In the genomic region with DNA sequence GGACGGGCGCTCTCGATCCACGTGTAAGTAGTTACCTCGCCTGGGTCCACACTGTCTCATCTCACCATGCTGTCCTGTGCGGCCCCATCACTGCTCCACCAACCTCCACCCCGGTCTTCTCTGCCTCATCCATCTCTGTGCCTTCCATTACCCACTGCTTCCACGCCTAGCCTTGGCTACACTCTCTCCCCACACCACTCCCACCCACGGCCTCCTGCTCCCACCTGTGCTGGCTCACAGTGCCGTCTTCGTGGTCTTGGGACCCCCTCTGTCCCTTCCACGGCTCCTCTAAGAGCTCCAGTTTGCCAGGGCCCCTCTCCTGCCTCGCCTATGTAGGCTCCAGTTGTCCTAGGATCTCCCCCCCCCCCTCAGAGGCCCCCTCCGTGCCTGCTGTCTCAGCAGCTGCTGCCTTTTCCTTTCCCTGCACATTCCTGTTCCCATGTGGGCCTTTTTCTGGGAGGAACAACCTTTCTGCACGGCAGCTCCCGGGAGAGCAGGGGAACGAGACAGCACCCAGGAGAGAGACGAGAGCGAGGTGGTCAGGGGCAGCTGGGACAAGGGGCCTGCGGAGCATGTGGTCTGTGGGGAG, we compare ENCODE assay signal across 9 mouse cellular contexts. TPM values are rescaled to one million over a fixed set of nuclear protein-coding genes. Genes with fewer than 3 reads are reported as not detected.
DNase-seq lines count a peak whose midpoint lies in the region; TF ChIP-seq lines count a peak whose summit lies in the region.
"Had no signal": no experiment of that assay in that cellular context is flagged by ENCODE, and none has a peak within 500 bp of the region (broad histone marks: within the 10 kb centered on the region; RNA-seq: fewer than 3 reads in every experiment).

No protein-coding gene starts in this region.

- H3K4me2 ChIP-seq in myocyte (ENCODE audit: low read depth): peak overlapping the region; percentile 24
- H3K4me2 ChIP-seq: lung, embryonic 15.5 days had no signal

- H3K79me2 ChIP-seq in myocyte (ENCODE audit: control insufficient read depth, insufficient read depth): peaks cover 10% of the 10 kb centered on the region

- H3K27ac ChIP-seq in layer of hippocampus, adult 2 months: peak overlapping the region; percentile 98
- peak overlapping the region; percentile 54 for H3K27ac ChIP-seq in hindbrain, embryonic 10.5 days
- H3K27ac ChIP-seq: lung, embryonic 15.5 days had no signal

- no peak overlapping the region for H3ac ChIP-seq in myocyte (ENCODE audit: control insufficient read depth, insufficient read length)

- peaks cover 87% of the 10 kb centered on the region for H3K27me3 ChIP-seq in hindbrain, embryonic 10.5 days (ENCODE audit: insufficient read depth, poor library complexity, severe bottlenecking)
- no peaks in the 10 kb centered on the region for H3K27me3 ChIP-seq in myocyte (ENCODE audit: control insufficient read depth, insufficient read depth, insufficient read length)

- H3K4me3 ChIP-seq in layer of hippocampus, adult 2 months: peak overlapping the region; percentile 54
- no peak overlapping the region for H3K4me3 ChIP-seq in hindbrain, embryonic 10.5 days
- H3K4me3 ChIP-seq in myocyte: no peak overlapping the region
- H3K4me3 ChIP-seq: lung, embryonic 15.5 days had no signal

- no peaks in the 10 kb centered on the region for H3K9me3 ChIP-seq in hindbrain, embryonic 10.5 days
- H3K9me3 ChIP-seq: lung, embryonic 15.5 days had no signal

- H3K36me3 ChIP-seq in hindbrain, embryonic 10.5 days: 0 out of 2 replicates have a peak, but pooled peaks cover 2% of the 10 kb centered on the region
- H3K36me3 ChIP-seq in myocyte (ENCODE audit: control insufficient read depth, insufficient read depth): peaks cover 11% of the 10 kb centered on the region

- TF ChIP-seq POLR2A in myocyte (IDR thresholded peaks at IDR 0.05; ENCODE audit: insufficient read length, low read depth): no peak

- 70% methylated on average over 20 of the region's 20 CpGs for WGBS in hindbrain, embryonic 10.5 days

- H3K4me1 ChIP-seq in hindbrain, embryonic 10.5 days (replicated peaks): peaks cover 83% of the 10 kb centered on the region

- no peak for TF ChIP-seq CTCF in layer of hippocampus, adult 2 months (conservative IDR thresholded peaks at IDR 0.05)

- peak; percentile 41 for DNase-seq in cerebellum, adult 8-10 months
- DNase-seq in cerebellum, postnatal 4 days (ENCODE audit: low spot score in 2 of 2): no peak
- DNase-seq in layer of hippocampus, adult 2 months (ENCODE audit: low spot score in 2 of 2): peak; percentile 41 to 52
- DNase-seq in layer of hippocampus, adult 8-10 months (ENCODE audit: low spot score in 2 of 2): no peak
- no peak for DNase-seq in hindbrain, embryonic 10.5 days (ENCODE audit: low spot score)
- DNase-seq in thymus, postnatal 10 days (ENCODE audit: low spot score in 2 of 2): no peak
- no peak for DNase-seq in natural killer cell, adult 2 months (ENCODE audit: low spot score in 2 of 2)

TF ChIP-seq in myocyte, 11 proteins besides CTCF, POLR2A, EP300 and RAD21:
- TF ChIP-seq E2F4 (IDR thresholded peaks at IDR 0.05; ENCODE audit: insufficient read depth) (no peak), TCF12 (IDR thresholded peaks at IDR 0.05; ENCODE audit: insufficient read depth, poor library complexity, severe bottlenecking) (peak; percentile 3), MYOD1 (IDR thresholded peaks at IDR 0.05; ENCODE audit: control insufficient read depth in 1 of 3, insufficient read length in 2 of 3, low read depth in 2 of 3) (peak in 1 of 3 experiments; percentile 25), MYOG (IDR thresholded peaks at IDR 0.05; ENCODE audit: control insufficient read depth in 1 of 3, insufficient read depth in 1 of 3, insufficient read length in 2 of 3, low read depth in 2 of 3) (peak in 2 of 3 experiments; percentile 25 to 66), TCF3 (IDR thresholded peaks at IDR 0.05; ENCODE audit: insufficient read length, low read depth) (no peak), POLR2AphosphoS2 (IDR thresholded peaks at IDR 0.05; ENCODE audit: insufficient read length, low read depth) (peak; percentile 31), REST (IDR thresholded peaks at IDR 0.05; ENCODE audit: insufficient read depth, insufficient read length) (no peak), USF1 (IDR thresholded peaks at IDR 0.05; ENCODE audit: low read depth) (no peak)

RNA-seq across cellular contexts. Expression of gene Speg, which starts 10.1 kb away (rescaled TPM):
- total RNA-seq in layer of hippocampus, adult 2 months (2021): 100 to 1,000 TPM; 168 to 179 TPM
- 100 to 1,000 TPM; 168 to 185 (median 182) TPM for total RNA-seq in layer of hippocampus, adult 8-10 months (2022)
- 19.0 and 20.2 TPM in 2 replicates for polyA plus RNA-seq in hindbrain, embryonic 10.5 days (2016; fragmentation: Nextera tagmentation; extraction: Ambion mirVana)
- 42.3 TPM for polyA plus RNA-seq in myocyte (2012; fragmentation: generic; extraction: Trizol)

RNA-seq across cellular contexts. Expression of gene Des, which starts 25.1 kb away (rescaled TPM):
- total RNA-seq in layer of hippocampus, adult 2 months (2021): under 1 TPM; 0.88 to 1.00 TPM
- 1 to 10 TPM in 3 of 4 experiments, under 1 TPM in 1; 0.60 to 1.9 (median 1.5) TPM for total RNA-seq in layer of hippocampus, adult 8-10 months (2022)
- 3.8 and 4.5 TPM in 2 replicates for polyA plus RNA-seq in hindbrain, embryonic 10.5 days (2016; fragmentation: Nextera tagmentation; extraction: Ambion mirVana)
- 2,193 TPM for polyA plus RNA-seq in myocyte (2012; fragmentation: generic; extraction: Trizol)

RNA-seq across cellular contexts. Expression of gene Gmppa, which starts 50.5 kb away (rescaled TPM):
- 10 to 100 TPM; 72.9 to 76.0 TPM for total RNA-seq in layer of hippocampus, adult 2 months (2021)
- 10 to 100 TPM; 58.3 to 77.2 (median 72.7) TPM for total RNA-seq in layer of hippocampus, adult 8-10 months (2022)
- 62.3 and 91.2 TPM in 2 replicates for polyA plus RNA-seq in hindbrain, embryonic 10.5 days (2016; fragmentation: Nextera tagmentation; extraction: Ambion mirVana)
- polyA plus RNA-seq in myocyte (2012; fragmentation: generic; extraction: Trizol): 106 TPM

Comparison
In these comparisons a context has a peak if more than half of its experiments do, and no peak if none do; other contexts are left out.
1. DNase-seq: peak in cerebellum, adult 8-10 months (single experiment) and layer of hippocampus, adult 2 months (2 of 2); none in cerebellum, postnatal 4 days (0 of 2), layer of hippocampus, adult 8-10 months (0 of 2), hindbrain, embryonic 10.5 days (single experiment), thymus, postnatal 10 days (0 of 2) and natural killer cell, adult 2 months (0 of 2).